ENCODE assay signal across 11 mouse cellular contexts in genomic region chr15:98955324-98955723, GRCm38 (mm10). TPM values are rescaled to one million over a fixed set of nuclear protein-coding genes. Genes with fewer than 3 reads are reported as not detected.
DNase-seq lines count a peak whose midpoint lies in the region; ATAC-seq and TF ChIP-seq lines count a peak whose summit lies in the region.
"Had no signal": no experiment of that assay in that cellular context is flagged by ENCODE, and none has a peak within 500 bp of the region (broad histone marks: within the 10 kb centered on the region; RNA-seq: fewer than 3 reads in every experiment).

No protein-coding gene starts in this region.

- no peak overlapping the region for H3K4me3 ChIP-seq in kidney, embryonic 14.5 days (ENCODE audit: low read length)
- no peak overlapping the region for H3K4me3 ChIP-seq in embryonic fibroblast, embryonic 13.5 days (ENCODE audit: insufficient read depth, low read length)
- peak overlapping the region; percentile 80 for H3K4me3 ChIP-seq in hindbrain, embryonic 16.5 days (ENCODE audit: low read length)
- peak overlapping the region; percentile 84 for H3K4me3 ChIP-seq in neural tube, embryonic 14.5 days (ENCODE audit: low read depth, low read length)

- no peak for ATAC-seq in kidney, embryonic 14.5 days (ENCODE audit: low FRiP score, low TSS enrichment)
- no peak for ATAC-seq in hindbrain, embryonic 16.5 days
- ATAC-seq in neural tube, embryonic 14.5 days (ENCODE audit: low read depth), result no peak

- no peaks in the 10 kb centered on the region for H3K9me3 ChIP-seq in kidney, embryonic 14.5 days (ENCODE audit: control insufficient read depth, low read length)
- H3K9me3 ChIP-seq in hindbrain, embryonic 16.5 days (ENCODE audit: control insufficient read depth, low read length), result no peaks in the 10 kb centered on the region
- H3K9me3 ChIP-seq in neural tube, embryonic 14.5 days (ENCODE audit: control insufficient read depth, low read length), result no peaks in the 10 kb centered on the region

- 84% methylated on average over 4 of the region's 4 CpGs for WGBS in kidney, embryonic 14.5 days
- 33% methylated on average over 4 of the region's 4 CpGs for WGBS in hindbrain, embryonic 16.5 days
- 32% methylated on average over 4 of the region's 4 CpGs for WGBS in neural tube, embryonic 14.5 days

- peak overlapping the region; percentile 34; the same call in 1 of the 2 replicates for H3K4me2 ChIP-seq in kidney, embryonic 14.5 days (replicated peaks; ENCODE audit: low read depth, low read length)
- H3K4me2 ChIP-seq in hindbrain, embryonic 16.5 days (ENCODE audit: low read length), result peak overlapping the region; percentile 82
- H3K4me2 ChIP-seq in neural tube, embryonic 14.5 days (ENCODE audit: low read depth, low read length), result peak overlapping the region; percentile 63

- no peaks in the 10 kb centered on the region for H3K27me3 ChIP-seq in kidney, embryonic 14.5 days (ENCODE audit: control insufficient read depth, insufficient read depth, low read length)
- no peaks in the 10 kb centered on the region for H3K27me3 ChIP-seq in hindbrain, embryonic 16.5 days (replicated peaks; ENCODE audit: control insufficient read depth, insufficient read depth, low read length)
- H3K27me3 ChIP-seq in neural tube, embryonic 14.5 days (ENCODE audit: control insufficient read depth, insufficient read depth, low read length), result no peaks in the 10 kb centered on the region

- TF ChIP-seq CTCF in embryonic fibroblast, embryonic 13.5 days (IDR thresholded peaks at IDR 0.05; ENCODE audit: borderline replicate concordance, insufficient read depth, low read length), result no peak

- H3K9ac ChIP-seq in kidney, embryonic 14.5 days (ENCODE audit: low read depth, low read length), result no peak overlapping the region
- H3K9ac ChIP-seq in hindbrain, embryonic 16.5 days (ENCODE audit: low read depth, low read length), result peak overlapping the region; percentile 65
- H3K9ac ChIP-seq in neural tube, embryonic 14.5 days (replicated peaks; ENCODE audit: low read depth, low read length), result peak overlapping the region; percentile 100

- peaks cover 5% of the 10 kb centered on the region; the same call in 1 of the 2 replicates for H3K36me3 ChIP-seq in kidney, embryonic 14.5 days (ENCODE audit: control insufficient read depth, insufficient read depth, low read length)
- no peaks in the 10 kb centered on the region for H3K36me3 ChIP-seq in hindbrain, embryonic 16.5 days (ENCODE audit: control insufficient read depth, insufficient read depth, low read length)
- H3K36me3 ChIP-seq in neural tube, embryonic 14.5 days (ENCODE audit: control insufficient read depth, insufficient read depth, low read length), result peaks cover 3% of the 10 kb centered on the region; the same call in 1 of the 2 replicates

- peaks cover 14% of the 10 kb centered on the region; the same call in 1 of the 2 replicates for H3K4me1 ChIP-seq in kidney, embryonic 14.5 days (ENCODE audit: control insufficient read depth, insufficient read depth, low read length)
- no peaks in the 10 kb centered on the region; the same call in 1 of the 2 replicates for H3K4me1 ChIP-seq in embryonic fibroblast, embryonic 13.5 days (ENCODE audit: control insufficient read depth, insufficient read depth, low read length)
- peaks cover 4% of the 10 kb centered on the region for H3K4me1 ChIP-seq in hindbrain, embryonic 16.5 days (ENCODE audit: control insufficient read depth, insufficient read depth, low read depth, low read length)
- H3K4me1 ChIP-seq in neural tube, embryonic 14.5 days (ENCODE audit: control insufficient read depth, insufficient read depth, low read length), result peaks cover 13% of the 10 kb centered on the region; the same call in 1 of the 2 replicates

- no peak for DNase-seq in kidney, adult 11 months
- DNase-seq in thymus, postnatal 14 days, result no peak
- no peak for DNase-seq in left cerebral cortex, adult 18-20 months (ENCODE audit: low spot score in 2 of 2)
- DNase-seq in gastrocnemius, postnatal 10 days, result no peak
- DNase-seq: kidney, adult 2 months; lung, adult 18-20 months; right cerebral cortex, postnatal 14 days had no signal

- H3K27ac ChIP-seq in kidney, embryonic 14.5 days (ENCODE audit: low read depth, low read length), result no peak overlapping the region
- peak overlapping the region; percentile 18; the same call in 1 of the 2 replicates for H3K27ac ChIP-seq in embryonic fibroblast, embryonic 13.5 days (ENCODE audit: insufficient read depth, low read length)
- H3K27ac ChIP-seq in hindbrain, embryonic 16.5 days (ENCODE audit: low read depth, low read length), result peak overlapping the region; percentile 99
- peak overlapping the region; percentile 99 for H3K27ac ChIP-seq in neural tube, embryonic 14.5 days (ENCODE audit: low read depth, low read length)

- no peak for TF ChIP-seq POLR2A in embryonic fibroblast, embryonic 13.5 days (IDR thresholded peaks at IDR 0.05; ENCODE audit: low read depth, low read length)

RNA-seq across cellular contexts. Expression of gene Tuba1a, which starts 1.8 kb away (rescaled TPM):
- 891 and 921 TPM in 2 replicates for polyA plus RNA-seq in kidney, embryonic 14.5 days (2014; fragmentation: Nextera tagmentation; extraction: Ambion mirVana)
- 1,082 and 1,134 TPM in 2 replicates for polyA plus RNA-seq in embryonic fibroblast, embryonic 13.5 days (2011; ENCODE audit: insufficient read length, low read depth, missing spikeins)
- 15,480 and 15,543 TPM in 2 replicates for polyA plus RNA-seq in hindbrain, embryonic 16.5 days (2015; fragmentation: Nextera tagmentation; extraction: Ambion mirVana)
- 13,706 and 14,496 TPM in 2 replicates for polyA plus RNA-seq in neural tube, embryonic 14.5 days (2014; fragmentation: Nextera tagmentation; extraction: Ambion mirVana)
- total RNA-seq in left cerebral cortex, adult 18-20 months (2021), result 100 to 1,000 TPM; 874 to 893 TPM
- total RNA-seq in gastrocnemius, postnatal 10 days (2021), result 100 to 1,000 TPM; 171 to 195 TPM

RNA-seq across cellular contexts. Expression of gene Gm49450, which starts 2.0 kb away (rescaled TPM):
- not detected in 2 replicates for polyA plus RNA-seq in kidney, embryonic 14.5 days (2014; fragmentation: Nextera tagmentation; extraction: Ambion mirVana)
- 333 and 559 TPM in 2 replicates for polyA plus RNA-seq in embryonic fibroblast, embryonic 13.5 days (2011; ENCODE audit: insufficient read length, low read depth, missing spikeins)
- not detected in 2 replicates for polyA plus RNA-seq in hindbrain, embryonic 16.5 days (2015; fragmentation: Nextera tagmentation; extraction: Ambion mirVana)
- polyA plus RNA-seq in neural tube, embryonic 14.5 days (2014; fragmentation: Nextera tagmentation; extraction: Ambion mirVana), result not detected in 2 replicates
- not detected for total RNA-seq in left cerebral cortex, adult 18-20 months (2021)
- total RNA-seq in gastrocnemius, postnatal 10 days (2021), result not detected
- polyA plus RNA-seq: kidney, adult 2 months had no signal

RNA-seq across cellular contexts. Expression of gene Tuba1b, which starts 21.0 kb away (rescaled TPM):
- 1,971 and 2,088 TPM in 2 replicates for polyA plus RNA-seq in kidney, embryonic 14.5 days (2014; fragmentation: Nextera tagmentation; extraction: Ambion mirVana)
- polyA plus RNA-seq in embryonic fibroblast, embryonic 13.5 days (2011; ENCODE audit: insufficient read length, low read depth, missing spikeins), result 3,138 and 3,689 TPM in 2 replicates
- 1,672 and 1,683 TPM in 2 replicates for polyA plus RNA-seq in hindbrain, embryonic 16.5 days (2015; fragmentation: Nextera tagmentation; extraction: Ambion mirVana)
- 1,186 and 1,301 TPM in 2 replicates for polyA plus RNA-seq in neural tube, embryonic 14.5 days (2014; fragmentation: Nextera tagmentation; extraction: Ambion mirVana)
- 100 to 1,000 TPM; 584 to 602 TPM for total RNA-seq in left cerebral cortex, adult 18-20 months (2021)
- 100 to 1,000 TPM; 188 to 204 TPM for total RNA-seq in gastrocnemius, postnatal 10 days (2021)

RNA-seq across cellular contexts. Expression of gene Lmbr1l, which starts 37.3 kb away (rescaled TPM):
- polyA plus RNA-seq in kidney, embryonic 14.5 days (2014; fragmentation: Nextera tagmentation; extraction: Ambion mirVana), result 5.5 and 8.6 TPM in 2 replicates
- 11.3 and 14.7 TPM in 2 replicates for polyA plus RNA-seq in embryonic fibroblast, embryonic 13.5 days (2011; ENCODE audit: insufficient read length, low read depth, missing spikeins)
- polyA plus RNA-seq in hindbrain, embryonic 16.5 days (2015; fragmentation: Nextera tagmentation; extraction: Ambion mirVana), result 25.9 and 27.0 TPM in 2 replicates
- 7.3 and 10.5 TPM in 2 replicates for polyA plus RNA-seq in neural tube, embryonic 14.5 days (2014; fragmentation: Nextera tagmentation; extraction: Ambion mirVana)
- 10 to 100 TPM; 12.9 to 17.9 TPM for total RNA-seq in left cerebral cortex, adult 18-20 months (2021)
- total RNA-seq in gastrocnemius, postnatal 10 days (2021), result 1 to 10 TPM; 8.1 to 9.9 TPM

RNA-seq across cellular contexts. Expression of gene Dhh, which starts 57.0 kb away (rescaled TPM):
- polyA plus RNA-seq in kidney, embryonic 14.5 days (2014; fragmentation: Nextera tagmentation; extraction: Ambion mirVana), result 0.54 and 0.84 TPM in 2 replicates
- polyA plus RNA-seq in embryonic fibroblast, embryonic 13.5 days (2011; ENCODE audit: insufficient read length, low read depth, missing spikeins), result 0.14 and 0.27 TPM in 2 replicates
- polyA plus RNA-seq in hindbrain, embryonic 16.5 days (2015; fragmentation: Nextera tagmentation; extraction: Ambion mirVana), result 1.3 and 2.1 TPM in 2 replicates
- 0.32 and 2.0 TPM in 2 replicates for polyA plus RNA-seq in neural tube, embryonic 14.5 days (2014; fragmentation: Nextera tagmentation; extraction: Ambion mirVana)
- under 1 TPM; 0.21 to 0.26 TPM for total RNA-seq in left cerebral cortex, adult 18-20 months (2021)
- 1 to 10 TPM; 3.6 to 4.0 TPM for total RNA-seq in gastrocnemius, postnatal 10 days (2021)

Comparison
In these comparisons a context has a peak if more than half of its experiments do, and no peak if none do; other contexts are left out.
1. H3K4me3 ChIP-seq: peak in hindbrain, embryonic 16.5 days (single experiment) and neural tube, embryonic 14.5 days (single experiment); none in kidney, embryonic 14.5 days (single experiment) and embryonic fibroblast, embryonic 13.5 days (single experiment).
2. RNA of gene Tuba1a, which starts 1.8 kb away (polyA plus RNA-seq): 15,480 to 15,543 TPM in hindbrain, embryonic 16.5 days and 13,706 to 14,496 TPM in neural tube, embryonic 14.5 days; 1,082 to 1,134 TPM in embryonic fibroblast, embryonic 13.5 days and 891 to 921 TPM in kidney, embryonic 14.5 days; every median in the first group is over 10 times any median in the second.
3. RNA of gene Gm49450, which starts 2.0 kb away (polyA plus RNA-seq): 333 to 559 TPM in embryonic fibroblast, embryonic 13.5 days; not detected in kidney, embryonic 14.5 days, not detected in hindbrain, embryonic 16.5 days and not detected in neural tube, embryonic 14.5 days; every median in the first group is over 100 times any median in the second.
4. Peak in every context shown above with its lines, with median percentiles within 50 percentile points of each other: H3K4me2 ChIP-seq.